ENCODE assay signal across 8 mouse cellular contexts in the genomic region with DNA sequence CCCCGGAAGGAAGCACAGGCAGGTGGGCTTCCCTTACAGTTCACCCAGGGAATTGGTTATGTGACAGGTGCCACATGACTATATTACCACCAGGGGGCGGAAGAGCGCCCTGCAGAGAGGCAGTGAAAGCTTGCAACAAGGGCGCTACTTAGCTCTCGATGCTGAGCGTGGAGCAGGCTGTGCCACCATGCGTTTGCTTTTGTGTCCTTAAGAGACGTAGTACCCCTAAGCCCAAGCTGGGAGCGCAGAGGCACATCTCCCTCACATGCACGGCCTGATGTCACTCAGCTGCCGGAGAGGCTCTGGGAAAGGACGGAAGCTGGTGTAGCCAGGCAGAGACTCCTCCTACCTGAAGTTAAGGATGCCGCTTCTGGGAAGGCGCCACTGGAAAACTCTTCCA. TPM values are rescaled to one million over a fixed set of nuclear protein-coding genes. Genes with fewer than 3 reads are reported as not detected.
A peak's percentile ranks its signal among the peaks of the same experiment; 100 is the strongest.
DNase-seq lines count a peak whose midpoint lies in the region; ATAC-seq and TF ChIP-seq lines count a peak whose summit lies in the region.

No protein-coding gene starts in this region.

- H3K27me3 ChIP-seq in CH12.LX (replicated peaks), result no peaks in the 10 kb centered on the region
- no peaks in the 10 kb centered on the region for H3K27me3 ChIP-seq in heart, postnatal 0 days (ENCODE audit: control insufficient read depth, insufficient read depth, low read length)
- H3K27me3 ChIP-seq in liver, embryonic 16.5 days (ENCODE audit: control insufficient read depth, insufficient read depth, low read depth, low read length), result no peaks in the 10 kb centered on the region
- H3K27me3 ChIP-seq in neural tube, embryonic 13.5 days, result no peaks in the 10 kb centered on the region
- H3K27me3 ChIP-seq in testis, adult 2 months (ENCODE audit: control insufficient read depth, insufficient read depth, low read length), result no peaks in the 10 kb centered on the region

- dilution Hi-C loops in CH12.LX (cut with MboI; ENCODE audit: extremely low pct_ligation_motif_present, extremely low pct_unique_long_range_greater_than_20kb, low sequenced_read_pairs), result no loop called here

- no peak overlapping the region for H3K9ac ChIP-seq in CH12.LX (ENCODE audit: insufficient read depth, low read depth)
- no peak overlapping the region for H3K9ac ChIP-seq in heart, postnatal 0 days (replicated peaks; ENCODE audit: low read depth, low read length)
- H3K9ac ChIP-seq in liver, embryonic 16.5 days (ENCODE audit: low read depth, low read length), result no peak overlapping the region
- peak overlapping the region; percentile 60 for H3K9ac ChIP-seq in neural tube, embryonic 13.5 days

- no peak for TF ChIP-seq POLR2A in CH12.LX (IDR thresholded peaks at IDR 0.05; ENCODE audit: low read depth, low read length)
- no peak for TF ChIP-seq POLR2A in testis, adult 2 months (IDR thresholded peaks at IDR 0.05; ENCODE audit: control insufficient read depth, low read depth, low read length)

- whole genome bisulfite sequencing in heart, postnatal 0 days, result 5% methylated on average over 14 of the region's 14 CpGs
- WGBS in liver, embryonic 16.5 days (ENCODE audit: insufficient replicate concordance), result 26% methylated on average over 14 of the region's 14 CpGs
- 4% methylated on average over 14 of the region's 14 CpGs for WGBS in neural tube, embryonic 13.5 days

- peak; percentile 51; the same call in 1 of the 2 replicates for ATAC-seq in erythroid progenitor cell, adult 5-6 weeks (replicated peaks; ENCODE audit: low FRiP score, poor library complexity, severe bottlenecking)
- ATAC-seq in heart, postnatal 0 days (ENCODE audit: insufficient read depth, low read depth), result peak; percentile 54
- ATAC-seq in liver, embryonic 16.5 days (ENCODE audit: low read depth), result no peak
- peak; percentile 32; the same call in 1 of the 2 replicates for ATAC-seq in neural tube, embryonic 13.5 days (ENCODE audit: low read depth)

- no peak overlapping the region for H3K27ac ChIP-seq in CH12.LX (ENCODE audit: insufficient read depth, low read depth)
- no peak overlapping the region for H3K27ac ChIP-seq in brown adipose tissue, adult 24 weeks (replicated peaks; ENCODE audit: low read depth, low read length)
- H3K27ac ChIP-seq in heart, postnatal 0 days (ENCODE audit: low read depth), result no peak overlapping the region
- H3K27ac ChIP-seq in liver, embryonic 16.5 days (ENCODE audit: low read length), result no peak overlapping the region
- no peak overlapping the region for H3K27ac ChIP-seq in neural tube, embryonic 13.5 days (replicated peaks)
- H3K27ac ChIP-seq in testis, adult 2 months (ENCODE audit: control insufficient read depth, insufficient read depth, low read depth, low read length), result no peak overlapping the region

- TF ChIP-seq CTCF in CH12.LX (conservative IDR thresholded peaks at IDR 0.05 in 1 of 2, IDR thresholded peaks at IDR 0.05 in 1 of 2; ENCODE audit: low read depth in 2 of 2, low read length in 2 of 2), result peak; percentile 91 to 94
- peak; percentile 98 for TF ChIP-seq CTCF in heart, postnatal 0 days (IDR thresholded peaks at IDR 0.05; ENCODE audit: low read depth)
- peak; percentile 93; the same call in 1 of the 2 replicates for TF ChIP-seq CTCF in testis, adult 2 months (IDR thresholded peaks at IDR 0.05; ENCODE audit: control insufficient read depth, insufficient read depth, insufficient replicate concordance, low read depth, low read length)

- peaks cover 13% of the 10 kb centered on the region for H3K9me3 ChIP-seq in CH12.LX (replicated peaks; ENCODE audit: low read length)
- H3K9me3 ChIP-seq in heart, postnatal 0 days (replicated peaks; ENCODE audit: control insufficient read depth, low read length), result no peaks in the 10 kb centered on the region
- H3K9me3 ChIP-seq in liver, embryonic 16.5 days (replicated peaks; ENCODE audit: control insufficient read depth, low read length), result no peaks in the 10 kb centered on the region; the same call in 1 of the 2 replicates
- no peaks in the 10 kb centered on the region for H3K9me3 ChIP-seq in neural tube, embryonic 13.5 days

- peaks cover 5 to 28% of the 10 kb centered on the region in 2 experiments for H3K4me1 ChIP-seq in CH12.LX (ENCODE audit: control insufficient read depth in 1 of 2, insufficient read depth in 2 of 2)
- H3K4me1 ChIP-seq in brown adipose tissue, adult 24 weeks (ENCODE audit: control insufficient read depth, insufficient read depth, insufficient read length, low read length), result no peaks in the 10 kb centered on the region
- 0 out of 2 replicates have a peak, but pooled peaks cover 2% of the 10 kb centered on the region for H3K4me1 ChIP-seq in heart, postnatal 0 days (ENCODE audit: control insufficient read depth, insufficient read depth)
- H3K4me1 ChIP-seq in liver, embryonic 16.5 days (ENCODE audit: control insufficient read depth, low read depth, low read length), result no peaks in the 10 kb centered on the region
- H3K4me1 ChIP-seq in neural tube, embryonic 13.5 days (replicated peaks), result peaks cover 27% of the 10 kb centered on the region
- H3K4me1 ChIP-seq in testis, adult 2 months (ENCODE audit: control insufficient read depth, insufficient read depth, low read length), result no peaks in the 10 kb centered on the region; the same call in 1 of the 2 replicates

- in situ Hi-C loops in CH12.LX (cut with MboI; ENCODE audit: low pct_ligation_motif_present, low pct_unique_long_range_greater_than_20kb, low sequenced_read_pairs), result no loop called here

- H3K4me2 ChIP-seq in CH12.LX (ENCODE audit: insufficient read depth, low read depth, poor library complexity, severe bottlenecking), result peak overlapping the region; percentile 5; the same call in 1 of the 2 replicates
- H3K4me2 ChIP-seq in heart, postnatal 0 days (ENCODE audit: low read depth, low read length), result peak overlapping the region; percentile 62
- peak overlapping the region; percentile 52 for H3K4me2 ChIP-seq in liver, embryonic 16.5 days (ENCODE audit: low read depth, low read length)
- peak overlapping the region; percentile 65 for H3K4me2 ChIP-seq in neural tube, embryonic 13.5 days

- TF ChIP-seq EP300 in CH12.LX (IDR thresholded peaks at IDR 0.05; ENCODE audit: low read length), result 0 out of 2 replicates have a peak, but pooled peaks have one; percentile 30
- no peak for TF ChIP-seq EP300 in heart, postnatal 0 days (IDR thresholded peaks at IDR 0.05; ENCODE audit: low read depth)

- DNase-seq in CH12.LX (ENCODE audit: extremely low read depth), result peak; percentile 90
- peak; percentile 77 for DNase-seq in heart, postnatal 0 days (ENCODE audit: low spot score)
- peak; percentile 63 to 82 for DNase-seq in kidney, postnatal 36 days

- H3K4me3 ChIP-seq in CH12.LX (replicated peaks in 1 of 3; ENCODE audit: low read depth in 2 of 3, low read length in 2 of 3, poor library complexity in 1 of 3), result peak overlapping the region in 1 of 3 experiments; percentile 2
- peak overlapping the region; percentile 44 for H3K4me3 ChIP-seq in brown adipose tissue, adult 24 weeks (ENCODE audit: insufficient read depth, low read depth, low read length)
- peak overlapping the region; percentile 39 for H3K4me3 ChIP-seq in heart, postnatal 0 days (ENCODE audit: low read depth, low read length)
- peak overlapping the region; percentile 41 for H3K4me3 ChIP-seq in liver, embryonic 16.5 days (ENCODE audit: low read depth, low read length)
- peak overlapping the region; percentile 32 for H3K4me3 ChIP-seq in neural tube, embryonic 13.5 days
- peak overlapping the region; percentile 60 for H3K4me3 ChIP-seq in testis, adult 2 months (ENCODE audit: control insufficient read depth, low read depth, low read length)

- H3K79me2 ChIP-seq in CH12.LX (replicated peaks; ENCODE audit: control insufficient read depth, extremely low read depth, insufficient read depth, poor library complexity, severe bottlenecking), result no peaks in the 10 kb centered on the region

- TF ChIP-seq RAD21 in CH12.LX (IDR thresholded peaks at IDR 0.05; ENCODE audit: low read depth, low read length), result peak; percentile 77

- peaks cover 3 to 96% of the 10 kb centered on the region in 2 experiments for H3K36me3 ChIP-seq in CH12.LX (replicated peaks in 1 of 2; ENCODE audit: control insufficient read depth in 1 of 2, insufficient read depth in 1 of 2, low read length in 1 of 2)
- no peaks in the 10 kb centered on the region for H3K36me3 ChIP-seq in heart, postnatal 0 days (replicated peaks; ENCODE audit: control insufficient read depth, insufficient read depth, low read length)
- no peaks in the 10 kb centered on the region for H3K36me3 ChIP-seq in liver, embryonic 16.5 days (ENCODE audit: control insufficient read depth, insufficient read depth)
- H3K36me3 ChIP-seq in neural tube, embryonic 13.5 days, result no peaks in the 10 kb centered on the region
- no peaks in the 10 kb centered on the region for H3K36me3 ChIP-seq in testis, adult 2 months (ENCODE audit: control insufficient read depth, insufficient read depth, low read length)

RNA-seq across cellular contexts. Expression of a gene that starts 28.8 kb away (rescaled TPM):
- total RNA-seq in CH12.LX (2012; rRNA removed), result 8.1 and 9.3 TPM in 2 replicates
- 15.6 and 17.5 TPM in 2 replicates for total RNA-seq in CH12.LX (2014; rRNA removed)
- polyA plus RNA-seq in CH12.LX (2012; ENCODE audit: insufficient read length, low read depth), result 32.0 and 38.2 TPM in 2 replicates
- 1.2 and 2.9 TPM in 2 replicates for polyA plus RNA-seq in brown adipose tissue, adult 24 weeks (2012; ENCODE audit: insufficient read depth, insufficient read length, missing spikeins)
- 9.2 and 10.5 TPM in 2 replicates for total RNA-seq in erythroid progenitor cell, adult 5-6 weeks (2015; ENCODE audit: low replicate concordance)
- 14.8 and 27.9 TPM in 2 replicates for total RNA-seq in erythroid progenitor cell, adult 5-6 weeks (2017; ENCODE audit: low replicate concordance)
- total RNA-seq in heart, postnatal 0 days (2014; rRNA removed; ENCODE audit: low replicate concordance), result 2.9 and 3.5 TPM in 2 replicates
- 1.1 and 1.4 TPM in 2 replicates for polyA plus RNA-seq in heart, postnatal 0 days (2015; fragmentation: Nextera tagmentation; extraction: Ambion mirVana)
- 5.5 and 6.2 TPM in 2 replicates for polyA plus RNA-seq in liver, embryonic 16.5 days (2015; fragmentation: Nextera tagmentation; extraction: Ambion mirVana)
- 0.87 and 1.1 TPM in 2 replicates for polyA plus RNA-seq in neural tube, embryonic 13.5 days (2015; fragmentation: Nextera tagmentation; extraction: Ambion mirVana)
- polyA plus RNA-seq in testis, adult 2 months (2012; rRNA removed), result 3.6 and 4.8 TPM in 2 replicates

RNA-seq across cellular contexts. Expression of a gene that starts 46.7 kb away (rescaled TPM):
- 34.5 and 35.7 TPM in 2 replicates for total RNA-seq in CH12.LX (2012; rRNA removed)
- total RNA-seq in CH12.LX (2014; rRNA removed), result 81.4 and 85.9 TPM in 2 replicates
- polyA plus RNA-seq in CH12.LX (2012; ENCODE audit: insufficient read length, low read depth), result 60.4 and 62.0 TPM in 2 replicates
- polyA plus RNA-seq in brown adipose tissue, adult 24 weeks (2012; ENCODE audit: insufficient read depth, insufficient read length, missing spikeins), result 171 and 213 TPM in 2 replicates
- total RNA-seq in erythroid progenitor cell, adult 5-6 weeks (2015; ENCODE audit: low replicate concordance), result 13.7 and 19.3 TPM in 2 replicates
- total RNA-seq in erythroid progenitor cell, adult 5-6 weeks (2017; ENCODE audit: low replicate concordance), result 2.7 and 3.2 TPM in 2 replicates
- 384 and 402 TPM in 2 replicates for total RNA-seq in heart, postnatal 0 days (2014; rRNA removed; ENCODE audit: low replicate concordance)
- polyA plus RNA-seq in heart, postnatal 0 days (2015; fragmentation: Nextera tagmentation; extraction: Ambion mirVana), result 460 and 461 TPM in 2 replicates
- polyA plus RNA-seq in liver, embryonic 16.5 days (2015; fragmentation: Nextera tagmentation; extraction: Ambion mirVana), result 21.7 and 27.5 TPM in 2 replicates
- 602 and 606 TPM in 2 replicates for polyA plus RNA-seq in neural tube, embryonic 13.5 days (2015; fragmentation: Nextera tagmentation; extraction: Ambion mirVana)
- polyA plus RNA-seq in testis, adult 2 months (2012; rRNA removed), result 61.5 and 71.2 TPM in 2 replicates

Comparison
In these comparisons a context has a peak if more than half of its experiments do, and no peak if none do; other contexts are left out.
1. H3K4me2 ChIP-seq: peak in every context shown above with its lines; median percentile 65 in neural tube, embryonic 13.5 days; 62 in heart, postnatal 0 days; 52 in liver, embryonic 16.5 days; 5 in CH12.LX.